Mouse (Mus musculus): ENCODE results near the gene Ccdc120. TPM values are rescaled to one million over a fixed set of nuclear protein-coding genes. Genes with fewer than 3 reads are reported as not detected.

The Ccdc120 gene
- total RNA-seq (2014; fragmentation: Nextera tagmentation) = 1.4 and 2.3 TPM in 2 replicates
- total RNA-seq (2017) = 0.70 and 0.76 TPM in 2 replicates
- polyA plus RNA-seq (2012) = 10.2 and 12.2 TPM in 2 replicates

DNA sequence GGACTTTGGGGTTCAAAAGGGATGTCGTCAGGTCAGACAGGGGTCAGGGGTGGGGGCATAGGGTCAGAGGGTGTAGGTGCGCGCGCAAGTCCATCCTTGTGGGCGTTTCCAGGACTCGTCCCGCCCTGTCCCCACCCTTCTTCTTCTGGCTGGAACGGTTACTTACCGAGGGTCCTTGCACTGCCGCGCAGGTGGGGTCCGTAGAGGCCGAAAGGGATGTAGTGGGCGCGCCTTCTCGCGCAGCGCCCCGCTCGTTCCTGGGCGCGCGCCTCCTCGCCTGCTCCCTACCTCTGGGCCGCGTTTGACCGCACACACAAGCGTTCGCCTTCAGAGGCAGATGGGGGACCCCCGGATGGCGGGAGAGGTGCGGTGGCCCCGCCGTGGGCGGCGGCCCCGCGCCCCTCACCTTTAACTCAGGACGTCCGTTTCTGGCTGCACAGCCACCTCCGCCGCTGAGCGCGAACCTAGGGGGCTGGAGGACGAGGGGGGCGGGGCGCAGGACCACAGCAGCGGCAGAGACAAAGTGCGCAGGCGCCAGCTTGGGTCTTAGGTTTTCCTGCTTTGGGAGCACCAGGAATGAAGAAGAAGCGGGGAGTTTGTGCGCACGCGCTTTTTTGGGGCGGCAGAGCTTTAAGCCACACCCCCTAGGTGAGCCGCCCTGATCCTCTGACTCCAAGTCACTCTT lies at the start of gene Ccdc120:
TSS of gene Ccdc120 (minus strand) at position 474 of the 685 bp plus-strand sequence.
- H3K36me3 ChIP-seq (replicated peaks) = no peaks in the 10 kb centered on the region
- peaks cover 6% of the 10 kb centered on the region; the same call in 1 of the 2 replicates for H3K4me1 ChIP-seq (ENCODE audit: insufficient read depth, low read depth, low read length)
- H3K4me3 ChIP-seq (ENCODE audit: low read depth, low read length) = peak within 1 kb of the TSS; percentile 73
- TF ChIP-seq CTCF (IDR thresholded peaks at IDR 0.05; ENCODE audit: low read depth, low read length) (no peak), POLR2AphosphoS5 (IDR thresholded peaks at IDR 0.05; ENCODE audit: insufficient replicate concordance, low read depth, low read length) (no peak), TAL1 (conservative IDR thresholded peaks at IDR 0.05; ENCODE audit: low read depth, low read length) (no peak), GATA2 (IDR thresholded peaks at IDR 0.05; ENCODE audit: borderline replicate concordance, low read depth, low read length) (no peak), GATA1 (IDR thresholded peaks at IDR 0.05; ENCODE audit: borderline replicate concordance, low read length) (no peak)
- no peaks in the 10 kb centered on the region for H3K27me3 ChIP-seq (ENCODE audit: insufficient read depth, low read length)
- no peaks in the 10 kb centered on the region for H3K9me3 ChIP-seq (replicated peaks)
- ATAC-seq (ENCODE audit: extremely low read depth, insufficient number of reproducible peaks, low FRiP score, poor library complexity, severe bottlenecking) (no peak), DNase-seq (ENCODE audit: low spot score) (peak; percentile 14)

DNA sequence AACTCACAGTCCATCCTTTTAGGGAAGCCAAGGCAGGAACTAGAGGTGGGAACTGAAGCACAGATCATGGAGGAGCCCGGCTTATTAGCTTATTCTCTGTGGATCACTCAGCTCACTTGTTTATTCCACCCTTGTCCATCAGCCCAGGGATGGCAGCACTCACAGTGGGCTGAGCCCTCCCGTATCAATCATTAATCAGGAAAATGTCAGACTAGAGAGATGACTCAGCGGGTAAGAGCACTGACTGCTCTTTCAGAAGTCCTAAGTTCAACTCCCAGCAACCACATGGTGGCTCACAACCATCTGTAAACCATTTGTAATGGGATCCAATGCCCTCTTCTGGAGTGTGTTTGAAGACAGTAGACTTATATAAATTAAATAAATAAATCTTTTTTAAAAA lies 46.6 kb upstream of the Ccdc120 start:
- Histone ChIP-seq H3K27me3 (ENCODE audit: insufficient read depth, low read length) (no peaks in the 10 kb centered on the region), H3K36me3 (replicated peaks) (peaks cover 80% of the 10 kb centered on the region), H3K4me1 (ENCODE audit: insufficient read depth, low read depth, low read length) (no peaks in the 10 kb centered on the region; the same call in 1 of the 2 replicates), H3K9me3 (replicated peaks) (no peaks in the 10 kb centered on the region), H3K4me3 (ENCODE audit: low read depth, low read length) (no peak overlapping the region)
- DNase-seq (ENCODE audit: low spot score) = no peak
- no peak for ATAC-seq (ENCODE audit: extremely low read depth, insufficient number of reproducible peaks, low FRiP score, poor library complexity, severe bottlenecking)
- TF ChIP-seq POLR2AphosphoS5 (IDR thresholded peaks at IDR 0.05; ENCODE audit: insufficient replicate concordance, low read depth, low read length) (no peak), GATA1 (IDR thresholded peaks at IDR 0.05; ENCODE audit: borderline replicate concordance, low read length) (no peak), GATA2 (IDR thresholded peaks at IDR 0.05; ENCODE audit: borderline replicate concordance, low read depth, low read length) (no peak), TAL1 (conservative IDR thresholded peaks at IDR 0.05; ENCODE audit: low read depth, low read length) (no peak), CTCF (IDR thresholded peaks at IDR 0.05; ENCODE audit: low read depth, low read length) (no peak)

DNA sequence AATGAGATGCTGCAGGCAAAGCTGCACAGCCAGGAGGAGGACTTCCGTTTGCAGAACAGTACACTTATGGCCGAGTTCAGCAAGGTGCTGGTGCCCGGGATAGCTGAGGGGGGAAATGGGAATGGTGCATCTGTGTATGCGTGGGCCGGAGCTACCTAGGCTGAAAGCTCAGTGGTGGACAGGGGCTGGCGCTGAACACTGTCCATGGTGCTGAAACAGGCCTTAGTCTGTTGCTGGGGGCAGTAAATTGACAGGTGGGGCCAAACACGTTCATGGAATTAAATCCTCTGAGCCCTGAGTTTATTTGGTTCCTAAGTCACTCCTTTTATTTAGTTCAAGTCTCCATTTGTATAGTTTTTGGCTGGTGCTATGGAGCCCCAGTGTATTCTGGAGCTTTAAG lies 44.3 kb upstream of the Ccdc120 start:
- peaks cover 72% of the 10 kb centered on the region for H3K36me3 ChIP-seq (replicated peaks)
- ATAC-seq (ENCODE audit: extremely low read depth, insufficient number of reproducible peaks, low FRiP score, poor library complexity, severe bottlenecking) (no peak), DNase-seq (ENCODE audit: low spot score) (no peak)
- no peaks in the 10 kb centered on the region for H3K9me3 ChIP-seq (replicated peaks)
- H3K4me1 ChIP-seq (ENCODE audit: insufficient read depth, low read depth, low read length) = peaks cover 14% of the 10 kb centered on the region
- H3K27me3 ChIP-seq (ENCODE audit: insufficient read depth, low read length) = no peaks in the 10 kb centered on the region
- TF ChIP-seq GATA1 (IDR thresholded peaks at IDR 0.05; ENCODE audit: borderline replicate concordance, low read length) = no peak
- TF ChIP-seq TAL1 (conservative IDR thresholded peaks at IDR 0.05; ENCODE audit: low read depth, low read length) = no peak
- no peak for TF ChIP-seq POLR2AphosphoS5 (IDR thresholded peaks at IDR 0.05; ENCODE audit: insufficient replicate concordance, low read depth, low read length)
- no peak for TF ChIP-seq GATA2 (IDR thresholded peaks at IDR 0.05; ENCODE audit: borderline replicate concordance, low read depth, low read length)
- TF ChIP-seq CTCF (IDR thresholded peaks at IDR 0.05; ENCODE audit: low read depth, low read length) = no peak
- H3K4me3 ChIP-seq (ENCODE audit: low read depth, low read length) = no peak overlapping the region

DNA sequence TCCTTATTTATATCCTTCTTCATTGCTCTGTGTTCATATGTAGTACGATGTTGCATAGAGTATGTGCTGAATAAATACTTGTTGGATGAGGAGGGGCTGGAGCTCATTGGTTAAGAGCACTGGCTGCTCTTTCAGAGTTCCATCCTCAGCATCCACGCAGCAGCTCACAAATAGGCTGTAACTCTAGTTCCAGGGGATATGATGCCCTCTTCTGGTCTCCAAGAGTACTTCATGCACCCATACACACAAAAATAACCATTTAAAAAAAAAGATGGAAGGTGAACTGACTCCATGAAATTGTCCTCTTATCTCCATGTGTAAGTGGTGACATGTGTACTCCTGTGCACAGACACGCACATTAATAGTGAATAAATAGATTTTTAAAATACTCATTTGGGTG lies 42.7 kb upstream of the Ccdc120 start:
- DNase-seq (ENCODE audit: low spot score) = no peak
- no peak for ATAC-seq (ENCODE audit: extremely low read depth, insufficient number of reproducible peaks, low FRiP score, poor library complexity, severe bottlenecking)
- Histone ChIP-seq H3K27me3 (ENCODE audit: insufficient read depth, low read length) (no peaks in the 10 kb centered on the region), H3K36me3 (replicated peaks) (peaks cover 56% of the 10 kb centered on the region), H3K4me1 (ENCODE audit: insufficient read depth, low read depth, low read length) (peaks cover 14% of the 10 kb centered on the region), H3K9me3 (replicated peaks) (no peaks in the 10 kb centered on the region), H3K4me3 (ENCODE audit: low read depth, low read length) (no peak overlapping the region)
- no peak for TF ChIP-seq CTCF (IDR thresholded peaks at IDR 0.05; ENCODE audit: low read depth, low read length)
- TF ChIP-seq GATA2 (IDR thresholded peaks at IDR 0.05; ENCODE audit: borderline replicate concordance, low read depth, low read length) = no peak
- no peak for TF ChIP-seq POLR2AphosphoS5 (IDR thresholded peaks at IDR 0.05; ENCODE audit: insufficient replicate concordance, low read depth, low read length)
- TF ChIP-seq GATA1 (IDR thresholded peaks at IDR 0.05; ENCODE audit: borderline replicate concordance, low read length) = no peak
- TF ChIP-seq TAL1 (conservative IDR thresholded peaks at IDR 0.05; ENCODE audit: low read depth, low read length) = no peak

DNA sequence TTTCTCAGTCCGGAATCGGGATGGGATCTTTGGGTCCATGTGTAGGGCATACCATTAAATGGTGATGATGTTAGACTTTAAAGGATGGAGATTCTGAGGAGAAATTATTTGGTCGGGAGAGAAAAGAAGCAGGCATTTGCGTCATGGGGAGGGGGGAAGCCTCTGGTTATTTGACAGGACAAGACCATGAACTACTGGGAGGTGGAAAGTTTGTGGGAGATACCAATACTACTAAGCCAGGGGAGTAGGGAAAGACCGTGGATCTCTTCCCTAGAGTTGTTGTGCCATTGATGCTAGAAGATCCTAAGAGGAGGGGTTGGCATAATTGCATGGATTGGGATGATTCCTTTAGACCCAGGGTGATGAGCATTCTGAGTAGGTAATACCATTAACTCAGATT lies 39.6 kb upstream of the Ccdc120 start:
- H3K4me1 ChIP-seq (ENCODE audit: insufficient read depth, low read depth, low read length) = peaks cover 16% of the 10 kb centered on the region
- DNase-seq (ENCODE audit: low spot score) = no peak
- H3K27me3 ChIP-seq (ENCODE audit: insufficient read depth, low read length) = no peaks in the 10 kb centered on the region
- no peaks in the 10 kb centered on the region for H3K9me3 ChIP-seq (replicated peaks)
- no peak for ATAC-seq (ENCODE audit: extremely low read depth, insufficient number of reproducible peaks, low FRiP score, poor library complexity, severe bottlenecking)
- TF ChIP-seq GATA1 (IDR thresholded peaks at IDR 0.05; ENCODE audit: borderline replicate concordance, low read length) = no peak
- no peak for TF ChIP-seq POLR2AphosphoS5 (IDR thresholded peaks at IDR 0.05; ENCODE audit: insufficient replicate concordance, low read depth, low read length)
- TF ChIP-seq CTCF (IDR thresholded peaks at IDR 0.05; ENCODE audit: low read depth, low read length) = no peak
- TF ChIP-seq TAL1 (conservative IDR thresholded peaks at IDR 0.05; ENCODE audit: low read depth, low read length) = no peak
- TF ChIP-seq GATA2 (IDR thresholded peaks at IDR 0.05; ENCODE audit: borderline replicate concordance, low read depth, low read length) = no peak
- H3K36me3 ChIP-seq (replicated peaks) = peaks cover 37% of the 10 kb centered on the region
- H3K4me3 ChIP-seq (ENCODE audit: low read depth, low read length) = peak overlapping the region; percentile 72

DNA sequence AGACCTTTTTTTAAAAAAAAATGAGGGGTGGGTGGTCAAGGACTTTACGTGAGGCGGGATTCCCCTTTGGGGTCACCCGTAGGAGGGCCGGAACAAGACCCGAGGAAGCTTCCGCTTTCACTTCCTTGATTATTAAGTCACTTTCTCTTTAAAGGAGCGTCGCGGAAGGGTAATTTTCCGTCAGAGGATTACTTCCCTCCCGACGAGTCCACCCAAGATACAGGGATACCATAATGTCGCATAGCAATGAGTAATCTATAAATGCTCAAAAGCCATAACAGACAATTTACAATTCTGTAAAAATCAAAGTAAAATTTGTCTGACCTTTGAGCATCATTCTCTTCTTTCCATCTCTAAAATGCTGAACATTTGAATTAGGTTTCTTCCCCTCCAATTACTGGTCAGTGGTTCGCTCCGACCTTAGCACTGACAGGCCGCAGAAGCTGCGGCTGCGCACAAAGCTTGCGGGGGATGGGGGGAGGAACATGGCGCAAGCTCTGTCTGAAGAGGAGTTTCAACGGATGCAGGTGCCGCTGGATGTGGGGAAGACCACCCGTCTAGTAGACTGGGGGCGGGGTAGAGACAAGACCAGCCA lies 38.9 kb upstream of the Ccdc120 start, which contains the start of gene Gripap1:
TSS of gene Gripap1 (plus strand) at position 224 of the 595 bp plus-strand sequence.
- no peak for TF ChIP-seq TAL1 (conservative IDR thresholded peaks at IDR 0.05; ENCODE audit: low read depth, low read length)
- no peak for TF ChIP-seq GATA1 (IDR thresholded peaks at IDR 0.05; ENCODE audit: borderline replicate concordance, low read length)
- no peak for TF ChIP-seq GATA2 (IDR thresholded peaks at IDR 0.05; ENCODE audit: borderline replicate concordance, low read depth, low read length)
- TF ChIP-seq POLR2AphosphoS5 (IDR thresholded peaks at IDR 0.05; ENCODE audit: insufficient replicate concordance, low read depth, low read length) = no peak
- TF ChIP-seq CTCF (IDR thresholded peaks at IDR 0.05; ENCODE audit: low read depth, low read length) = no peak
- peak within 1 kb of the TSS; percentile 72 for H3K4me3 ChIP-seq (ENCODE audit: low read depth, low read length)
- DNase-seq (ENCODE audit: low spot score) (peak; percentile 39), ATAC-seq (ENCODE audit: extremely low read depth, insufficient number of reproducible peaks, low FRiP score, poor library complexity, severe bottlenecking) (peak; percentile 76)
- H3K9me3 ChIP-seq (replicated peaks) = no peaks in the 10 kb centered on the region
- no peaks in the 10 kb centered on the region for H3K27me3 ChIP-seq (ENCODE audit: insufficient read depth, low read length)
- H3K4me1 ChIP-seq (ENCODE audit: insufficient read depth, low read depth, low read length) = peaks cover 16% of the 10 kb centered on the region
- H3K36me3 ChIP-seq (replicated peaks) = peaks cover 31% of the 10 kb centered on the region
